ENCODE assay signal across 8 mouse cellular contexts in the genomic region with DNA sequence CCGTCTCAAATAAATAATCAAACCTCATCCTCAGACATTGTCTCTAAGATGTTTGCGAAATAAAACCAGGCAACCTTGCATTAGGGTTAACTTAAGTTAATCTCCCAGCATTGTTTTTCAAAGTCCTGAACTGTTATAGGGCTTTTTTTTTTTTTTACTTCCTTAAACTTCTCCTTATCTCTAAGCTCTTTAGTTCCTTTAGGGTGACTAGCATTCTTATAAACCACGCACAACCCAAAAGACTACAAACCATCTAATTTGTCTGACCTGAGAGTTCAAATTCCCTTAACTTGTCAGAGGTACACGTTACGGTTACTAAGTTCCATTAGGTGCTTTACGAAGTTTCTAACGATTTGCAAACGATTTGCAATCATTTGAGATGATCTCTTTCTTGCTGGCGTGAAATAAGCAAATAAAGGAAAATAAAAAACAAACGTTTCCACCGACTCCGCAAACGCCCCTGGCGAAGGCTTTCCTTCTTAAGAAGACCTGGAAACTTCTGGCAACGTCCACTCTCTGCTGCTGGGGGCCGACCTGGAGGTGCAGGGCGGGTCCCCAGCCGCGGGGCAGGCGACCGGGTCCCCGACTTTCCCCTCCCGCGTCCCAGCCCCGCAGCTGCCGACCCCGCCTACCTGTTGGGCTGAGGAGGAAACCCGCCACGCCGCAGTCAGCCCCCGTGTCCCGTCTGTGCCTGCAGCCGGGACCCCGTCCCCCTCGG. TPM values are rescaled to one million over a fixed set of nuclear protein-coding genes. Genes with fewer than 3 reads are reported as not detected.
A peak's percentile ranks its signal among the peaks of the same experiment; 100 is the strongest.
DNase-seq lines count a peak whose midpoint lies in the region; ATAC-seq and TF ChIP-seq lines count a peak whose summit lies in the region.

No protein-coding gene starts in this region.

- H3K4me3 ChIP-seq in lung, embryonic 14.5 days (ENCODE audit: low read depth, low read length) = peak overlapping the region; percentile 96
- peak overlapping the region; percentile 91 for H3K4me3 ChIP-seq in brown adipose tissue, adult 24 weeks (ENCODE audit: insufficient read depth, low read depth, low read length)
- peak overlapping the region; percentile 87 for H3K4me3 ChIP-seq in hindbrain, embryonic 11.5 days (ENCODE audit: low read depth, low read length)

- H3K9me3 ChIP-seq in lung, embryonic 14.5 days (ENCODE audit: low read depth, low read length) = no peaks in the 10 kb centered on the region
- H3K9me3 ChIP-seq in hindbrain, embryonic 11.5 days (ENCODE audit: control insufficient read depth, low read length) = no peaks in the 10 kb centered on the region

- no peak; the same call in 1 of the 2 replicates for ATAC-seq in lung, embryonic 14.5 days (ENCODE audit: insufficient read depth)
- ATAC-seq in hindbrain, embryonic 11.5 days (ENCODE audit: low FRiP score) = no peak

- TF ChIP-seq CTCF in lung, embryonic 14.5 days (IDR thresholded peaks at IDR 0.05; ENCODE audit: low read depth) = no peak

- DNase-seq in lung, embryonic 14.5 days = peak; percentile 56
- DNase-seq in lung, postnatal 10 days = no peak
- no peak for DNase-seq in hindbrain, embryonic 11.5 days (ENCODE audit: low spot score)
- DNase-seq in lung, postnatal 36 days = peak; percentile 30
- no peak for DNase-seq in gastrocnemius, postnatal 36 days
- DNase-seq in frontal cortex, postnatal 10 days (ENCODE audit: low spot score in 2 of 2) = no peak
- DNase-seq in layer of hippocampus, postnatal 36 days = no peak

- WGBS in lung, embryonic 14.5 days = 1% methylated on average over 35 of the region's 35 CpGs
- WGBS in hindbrain, embryonic 11.5 days = 3% methylated on average over 21 of the region's 35 CpGs

- peak overlapping the region; percentile 73 for H3K4me2 ChIP-seq in lung, embryonic 14.5 days
- H3K4me2 ChIP-seq in hindbrain, embryonic 11.5 days (replicated peaks; ENCODE audit: low read depth, low read length) = peak overlapping the region; percentile 45

- no peaks in the 10 kb centered on the region for H3K36me3 ChIP-seq in lung, embryonic 14.5 days (ENCODE audit: insufficient read depth)
- H3K36me3 ChIP-seq in hindbrain, embryonic 11.5 days (ENCODE audit: control insufficient read depth, insufficient read depth, low read length) = no peaks in the 10 kb centered on the region

- intact Hi-C loops in gastrocnemius, postnatal 36 days (cut with DNase I) = loop anchor here (2.0 kb wide), 1 partner anchor 30 kb away; no protein-coding TSS in a partner anchor

- H3K4me1 ChIP-seq in lung, embryonic 14.5 days (ENCODE audit: insufficient read depth) = no peaks in the 10 kb centered on the region
- H3K4me1 ChIP-seq in brown adipose tissue, adult 24 weeks (ENCODE audit: control insufficient read depth, insufficient read depth, insufficient read length, low read length) = no peaks in the 10 kb centered on the region
- H3K4me1 ChIP-seq in hindbrain, embryonic 11.5 days (replicated peaks; ENCODE audit: control insufficient read depth, insufficient read depth, low read length) = no peaks in the 10 kb centered on the region

- H3K27me3 ChIP-seq in lung, embryonic 14.5 days (ENCODE audit: insufficient read depth, low read length) = no peaks in the 10 kb centered on the region
- no peaks in the 10 kb centered on the region for H3K27me3 ChIP-seq in hindbrain, embryonic 11.5 days (ENCODE audit: control insufficient read depth, insufficient read depth, low read length)

- H3K27ac ChIP-seq in lung, embryonic 14.5 days (ENCODE audit: low read depth) = peak overlapping the region; percentile 92
- H3K27ac ChIP-seq in brown adipose tissue, adult 24 weeks (replicated peaks; ENCODE audit: low read depth, low read length) = peak overlapping the region; percentile 58
- H3K27ac ChIP-seq in hindbrain, embryonic 11.5 days (ENCODE audit: low read depth, low read length) = peak overlapping the region; percentile 18; the same call in 1 of the 2 replicates

- H3K9ac ChIP-seq in lung, embryonic 14.5 days = peak overlapping the region; percentile 88
- H3K9ac ChIP-seq in hindbrain, embryonic 11.5 days (ENCODE audit: low read depth, low read length) = peak overlapping the region; percentile 59

RNA-seq across cellular contexts. Expression of gene Heatr5a, which starts 0.6 kb away (rescaled TPM):
- polyA plus RNA-seq in lung, embryonic 14.5 days (2014; fragmentation: Nextera tagmentation; extraction: Ambion mirVana) = 18.2 and 19.2 TPM in 2 replicates
- polyA plus RNA-seq in brown adipose tissue, adult 24 weeks (2012; ENCODE audit: insufficient read depth, insufficient read length, missing spikeins) = 6.0 and 7.1 TPM in 2 replicates
- 8.4 and 8.8 TPM in 2 replicates for polyA plus RNA-seq in hindbrain, embryonic 11.5 days (2014; fragmentation: Nextera tagmentation; extraction: Ambion mirVana)
- total RNA-seq in gastrocnemius, postnatal 36 days (2021) = 10 to 100 TPM; 14.5 to 15.2 TPM
- 10 to 100 TPM in 1 of 2 experiments, 1 to 10 TPM in 1; 8.7 to 10.4 TPM for total RNA-seq in layer of hippocampus, postnatal 36 days (2021)

RNA-seq across cellular contexts. Expression of gene Dtd2, which starts 35.8 kb away (rescaled TPM):
- polyA plus RNA-seq in lung, embryonic 14.5 days (2014; fragmentation: Nextera tagmentation; extraction: Ambion mirVana) = 24.4 and 25.9 TPM in 2 replicates
- 16.7 and 18.2 TPM in 2 replicates for polyA plus RNA-seq in brown adipose tissue, adult 24 weeks (2012; ENCODE audit: insufficient read depth, insufficient read length, missing spikeins)
- 20.8 and 25.1 TPM in 2 replicates for polyA plus RNA-seq in hindbrain, embryonic 11.5 days (2014; fragmentation: Nextera tagmentation; extraction: Ambion mirVana)
- 1 to 10 TPM; 3.6 to 3.9 TPM for total RNA-seq in gastrocnemius, postnatal 36 days (2021)
- total RNA-seq in layer of hippocampus, postnatal 36 days (2021) = 10 to 100 TPM in 1 of 2 experiments, 1 to 10 TPM in 1; 9.5 to 10.9 TPM

RNA-seq across cellular contexts. Expression of gene Gpr33, which starts 57.4 kb away (rescaled TPM):
- not detected in 2 replicates for polyA plus RNA-seq in lung, embryonic 14.5 days (2014; fragmentation: Nextera tagmentation; extraction: Ambion mirVana)
- polyA plus RNA-seq in brown adipose tissue, adult 24 weeks (2012; ENCODE audit: insufficient read depth, insufficient read length, missing spikeins) = not detected in 2 replicates
- not detected in 2 replicates for polyA plus RNA-seq in hindbrain, embryonic 11.5 days (2014; fragmentation: Nextera tagmentation; extraction: Ambion mirVana)
- total RNA-seq in gastrocnemius, postnatal 36 days (2021) = not detected
- not detected for total RNA-seq in layer of hippocampus, postnatal 36 days (2021)

Comparison
In these comparisons a context has a peak if more than half of its experiments do, and no peak if none do; other contexts are left out.
1. DNase-seq: peak in lung, embryonic 14.5 days (single experiment) and lung, postnatal 36 days (single experiment); none in lung, postnatal 10 days (single experiment), hindbrain, embryonic 11.5 days (single experiment), gastrocnemius, postnatal 36 days (0 of 2), frontal cortex, postnatal 10 days (0 of 2) and layer of hippocampus, postnatal 36 days (0 of 2).
2. H3K27ac ChIP-seq: peak in every context shown above with its lines; median percentile 92 in lung, embryonic 14.5 days; 58 in brown adipose tissue, adult 24 weeks; 18 in hindbrain, embryonic 11.5 days.
3. Peak in every context shown above with its lines, with median percentiles within 50 percentile points of each other: H3K4me3 ChIP-seq.